Mouse (Mus musculus) effector memory CD4-positive, alpha-beta T cell, adult 7 months (primary cell): ENCODE measurements around the gene Fam47c. TPM values are rescaled to one million over a fixed set of nuclear protein-coding genes. Genes with fewer than 3 reads are reported as not detected.

Experiments
- polyA plus RNA-seq: library from polyadenylated mRNA; unstranded; fragments of 100-300 nt; shearing (Covaris generic); gene quantifications from one replicate; pipeline ENCODE4 v1.2.1, GENCODE M21; 2017

The Fam47c gene
- not detected for polyA plus RNA-seq

GRCm38 (mm10) chrX:78737463-78737862, at the start of gene Fam47c:
Gene Fam47c (plus strand): TSS chrX:78737763.

Other genes starting within 250 kb of the Fam47c start
- 3.4 TPM for gene Prrg1, start 153.9 kb upstream of the Fam47c start, polyA plus RNA-seq